Mouse (Mus musculus) hindbrain, embryonic 14.5 days (tissue): Measurements from ENCODE around the gene Evx1. TPM values are rescaled to one million over a fixed set of nuclear protein-coding genes. Genes with fewer than 3 reads are reported as not detected.

ENCODE experiments used
- ATAC-seq: fragments of 200-750 bp; cut with Nextera tagmentation; 2 replicates; pipeline ENCODE4 v1.8.0; 2017; ENCODE audit warnings: moderate number of reproducible peaks, mild to moderate bottlenecking, moderate TSS enrichment, moderate library complexity; ENCODE audit not compliant: low FRiP score
- DNase-seq: peaks from one replicate; pipeline ENCODE4 v3.0.0-alpha.2; 2015; ENCODE audit warnings: low spot score
- H3K27ac ChIP-seq: fragments of 300-500 bp; sonication (generic); 2 replicates; pipeline ENCODE4 v1.5.1; 2014; ENCODE audit warnings: mild to moderate bottlenecking, moderate library complexity
- H3K27me3 ChIP-seq: fragments of 300-500 bp; sonication (generic); 2 replicates; pipeline ENCODE4 v1.6.1; 2014; ENCODE audit warnings: mild to moderate bottlenecking, low read length, mixed read lengths; ENCODE audit not compliant: control insufficient read depth, insufficient read depth
- H3K36me3 ChIP-seq: fragments of 300-500 bp; sonication (generic); replicated peaks from 2 replicates; pipeline ENCODE4 v1.6.1; 2014; ENCODE audit not compliant: control insufficient read depth, insufficient read depth
- H3K4me1 ChIP-seq: fragments of 300-500 bp; sonication (generic); replicated peaks from 2 replicates; pipeline ENCODE4 v1.6.1; 2014; ENCODE audit warnings: antibody characterized with exemption, low read length, mixed read lengths; ENCODE audit not compliant: control insufficient read depth, insufficient read depth
- H3K4me2 ChIP-seq: fragments of 300-500 bp; sonication (generic); replicated peaks from 2 replicates; pipeline ENCODE4 v1.6.1; 2014; ENCODE audit warnings: mild to moderate bottlenecking, moderate library complexity
- H3K4me3 ChIP-seq: fragments of 300-500 bp; sonication (generic); replicated peaks from 2 replicates; pipeline ENCODE4 v1.5.1; 2014; ENCODE audit warnings: mild to moderate bottlenecking, low read length
- H3K9ac ChIP-seq: fragments of 300-500 bp; sonication (generic); 2 replicates; pipeline ENCODE4 v1.6.1; 2014
- H3K9me3 ChIP-seq: fragments of 300-500 bp; sonication (generic); 2 replicates; pipeline ENCODE4 v1.6.1; 2016; ENCODE audit warnings: low read length; ENCODE audit not compliant: control insufficient read depth
- WGBS: fragments of 180-500 bp; shearing (Covaris S2); extraction: QIAGEN DNeasy Blood & Tissue Kit; methylation state at CpG from one replicate; pipeline ENCODE4 v1.1.7; 2014; 5-methylcytosine and 5-hydroxymethylcytosine counted together
- polyA plus RNA-seq: library from polyadenylated mRNA; unstranded; fragments of >200 nt; fragmentation: Nextera tagmentation; extraction: Ambion mirVana; gene quantifications from 2 replicates; pipeline ENCODE4 v1.2.1, GENCODE M21; 2014

Evx1 gene
- polyA plus RNA-seq, result 3.4 and 4.1 TPM in 2 replicates

DNA sequence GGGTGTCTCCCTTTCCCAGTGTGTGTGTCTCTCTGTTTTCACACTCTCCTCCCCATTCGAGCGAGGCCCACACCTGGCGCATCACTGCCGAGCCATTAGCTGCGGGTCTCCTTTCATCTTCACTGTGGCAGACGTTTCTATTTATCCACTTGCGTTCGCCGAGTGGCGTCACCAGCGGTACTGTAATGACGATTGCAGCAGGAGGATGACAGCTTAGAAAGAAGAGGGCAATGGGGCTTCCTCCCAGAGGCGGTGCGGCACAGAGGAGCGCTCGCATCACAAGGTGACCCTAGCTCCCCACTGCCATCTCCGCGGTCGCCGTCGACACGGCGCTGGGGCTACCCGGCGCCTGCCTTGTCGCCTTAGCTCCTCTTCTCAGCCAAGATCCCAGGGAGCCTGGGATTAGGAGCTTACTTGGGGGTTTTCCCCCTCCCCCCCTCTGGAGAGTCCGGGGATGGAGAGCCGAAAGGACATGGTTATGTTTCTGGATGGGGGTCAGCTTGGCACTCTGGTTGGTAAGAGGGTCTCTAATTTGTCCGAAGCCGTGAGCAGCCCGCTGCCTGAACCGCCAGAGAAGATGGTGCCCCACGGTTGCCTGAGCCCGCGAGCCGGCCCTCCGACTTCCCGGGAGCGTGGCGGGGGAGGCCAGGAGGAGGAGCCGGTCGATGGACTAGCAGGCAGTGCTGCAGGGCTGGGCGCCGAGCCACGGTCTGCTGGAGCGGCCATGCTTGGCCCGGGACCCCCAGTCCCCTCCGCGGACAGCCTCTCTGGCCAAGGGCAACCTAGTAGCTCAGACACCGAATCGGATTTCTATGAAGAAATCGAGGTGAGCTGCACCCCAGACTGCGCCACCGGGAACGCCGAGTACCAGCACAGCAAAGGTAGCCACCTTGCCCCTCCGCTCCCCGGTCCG, at the start of gene Evx1:
Gene Evx1 (plus strand): TSS at position 108 of the 913 bp plus-strand sequence.
- DNase-seq (no peak), ATAC-seq (peak; percentile 15; the same call in 1 of the 2 replicates)
- Histone ChIP-seq H3K4me3 (peak within 1 kb of the TSS; percentile 25), H3K4me1 (0 out of 2 replicates have a peak, but pooled peaks cover 3% of the 10 kb centered on the region), H3K4me2 (peak within 1 kb of the TSS; percentile 31), H3K27ac (peak within 1 kb of the TSS; percentile 58), H3K9me3 (no peaks in the 10 kb centered on the region), H3K9ac (peak within 1 kb of the TSS; percentile 43; the same call in 1 of the 2 replicates), H3K36me3 (no peaks in the 10 kb centered on the region), H3K27me3 (peaks cover 95% of the 10 kb centered on the region)
- under 1% methylated on average over 57 of the region's 59 CpGs for WGBS

DNA sequence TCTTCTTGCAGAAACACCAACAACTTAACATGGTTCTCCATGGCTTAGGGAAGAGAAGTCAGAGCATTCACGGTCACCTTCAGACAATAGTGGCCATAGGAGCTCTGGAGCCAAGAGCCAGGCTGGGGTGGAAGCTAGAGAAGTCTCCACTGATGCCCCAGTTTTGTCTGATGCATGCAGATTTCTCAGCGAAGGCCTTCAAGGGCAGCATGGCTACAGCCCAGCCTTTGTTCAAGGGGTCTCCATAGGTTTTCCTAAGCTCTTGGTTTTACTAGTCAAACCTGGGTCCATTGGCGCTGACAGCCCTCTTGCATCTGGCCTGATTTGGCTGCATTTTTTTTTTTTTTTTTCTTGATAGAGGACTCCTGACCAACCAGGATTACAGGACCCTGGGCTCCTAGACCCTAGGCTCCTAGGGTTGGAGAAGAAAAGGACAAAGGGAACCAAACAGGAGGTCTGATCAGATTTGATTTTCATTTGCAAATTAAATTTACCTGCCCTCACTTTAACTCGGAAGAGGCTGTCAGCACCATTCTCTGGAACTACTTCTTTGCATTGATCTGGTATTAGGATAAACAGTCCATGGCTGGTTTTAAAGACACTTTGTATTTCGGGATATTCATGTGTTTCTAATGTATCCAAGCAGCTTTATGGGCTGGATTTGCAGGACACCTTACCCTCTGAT, 49.0 kb upstream of the Evx1 start:
- no peak for DNase-seq
- WGBS, result 2% methylated on average over 5 of the region's 5 CpGs
- peaks cover 92% of the 10 kb centered on the region for H3K27me3 ChIP-seq

DNA sequence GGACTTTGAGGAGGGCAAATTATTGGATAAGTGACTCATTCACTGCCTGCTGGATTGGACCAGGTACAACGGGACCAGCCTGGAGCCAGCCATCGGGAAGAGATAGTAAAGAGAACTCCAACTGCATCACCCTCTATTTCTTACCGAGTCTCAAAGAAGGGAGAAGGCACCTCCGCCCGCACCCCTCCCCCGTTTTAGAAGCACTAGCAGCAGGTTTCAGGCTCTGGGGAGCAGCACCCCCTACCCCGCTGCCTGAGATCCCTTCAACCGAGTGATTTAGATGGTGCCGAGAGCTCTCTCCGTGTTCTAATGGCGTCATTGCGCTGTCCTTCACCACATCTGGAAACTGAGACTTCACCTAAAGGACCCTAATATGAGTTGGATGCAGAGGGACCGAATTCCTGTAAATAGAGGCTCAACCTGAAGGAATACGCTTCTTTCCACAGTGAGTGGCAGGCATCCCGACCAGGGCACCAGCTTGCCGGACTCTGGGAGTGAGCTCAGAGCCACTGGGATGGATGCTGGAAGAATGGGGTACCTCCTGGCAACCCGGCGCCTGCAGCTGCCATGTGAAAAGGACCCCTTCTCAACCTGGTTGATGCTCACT, 47.9 kb upstream of the Evx1 start:
- Histone ChIP-seq H3K4me3 (no peak overlapping the region), H3K4me2 (no peak overlapping the region), H3K27me3 (peaks cover 96% of the 10 kb centered on the region), H3K9me3 (no peaks in the 10 kb centered on the region), H3K9ac (no peak overlapping the region), H3K27ac (no peak overlapping the region), H3K4me1 (no peaks in the 10 kb centered on the region), H3K36me3 (no peaks in the 10 kb centered on the region)
- DNase-seq (no peak), ATAC-seq (no peak)
- WGBS, result under 1% methylated on average over 18 of the region's 18 CpGs

More for the DNA sequence above, 49.0 kb upstream of the Evx1 start:
- no peak for ATAC-seq
- Histone ChIP-seq H3K4me1 (no peaks in the 10 kb centered on the region; the same call in 1 of the 2 replicates), H3K4me2 (no peak overlapping the region), H3K36me3 (no peaks in the 10 kb centered on the region), H3K9me3 (no peaks in the 10 kb centered on the region), H3K4me3 (no peak overlapping the region), H3K27ac (no peak overlapping the region), H3K9ac (no peak overlapping the region)

DNA sequence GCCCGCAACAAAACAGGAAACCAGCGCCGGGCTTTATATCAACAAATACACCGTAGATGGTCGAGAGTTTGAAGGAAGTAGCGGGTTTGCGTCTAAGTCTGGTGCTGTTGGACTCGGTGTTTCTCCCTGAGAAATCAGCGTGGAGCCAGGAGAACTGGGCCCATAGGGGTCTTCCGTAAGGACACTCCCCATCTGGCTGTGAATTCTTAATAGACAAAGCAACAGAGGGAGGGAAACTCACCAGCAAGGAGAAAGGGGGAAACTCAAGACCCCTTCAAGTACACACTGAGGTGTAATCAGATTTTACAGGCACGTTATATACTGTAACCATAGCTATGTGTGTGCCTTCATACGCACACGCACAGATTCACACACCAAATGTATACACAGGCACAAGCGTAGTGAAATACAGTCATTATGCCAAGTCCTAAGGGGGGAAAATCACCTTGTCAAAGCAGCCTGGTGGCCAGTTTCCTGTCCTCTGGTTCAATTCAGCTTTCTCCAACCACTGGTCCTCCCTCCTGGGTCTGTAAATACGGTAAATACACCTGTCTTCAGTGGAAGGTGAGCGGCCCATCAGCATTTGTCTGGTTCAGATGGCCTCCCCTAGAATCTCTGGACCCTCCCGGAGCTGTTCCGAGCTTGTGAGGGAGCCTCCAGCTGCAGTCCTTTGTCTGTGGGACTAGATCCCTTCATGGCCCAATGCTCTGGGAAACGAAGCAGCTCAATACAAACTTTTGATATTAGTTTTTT, 47.2 kb upstream of the Evx1 start:
- Histone ChIP-seq H3K36me3 (no peaks in the 10 kb centered on the region), H3K9me3 (no peaks in the 10 kb centered on the region), H3K4me1 (no peaks in the 10 kb centered on the region), H3K9ac (no peak overlapping the region), H3K4me2 (no peak overlapping the region), H3K27me3 (peaks cover 100% of the 10 kb centered on the region), H3K27ac (no peak overlapping the region), H3K4me3 (no peak overlapping the region)
- WGBS, result 0% methylated on average over 19 of the region's 19 CpGs
- no peak for DNase-seq
- ATAC-seq, result no peak

DNA sequence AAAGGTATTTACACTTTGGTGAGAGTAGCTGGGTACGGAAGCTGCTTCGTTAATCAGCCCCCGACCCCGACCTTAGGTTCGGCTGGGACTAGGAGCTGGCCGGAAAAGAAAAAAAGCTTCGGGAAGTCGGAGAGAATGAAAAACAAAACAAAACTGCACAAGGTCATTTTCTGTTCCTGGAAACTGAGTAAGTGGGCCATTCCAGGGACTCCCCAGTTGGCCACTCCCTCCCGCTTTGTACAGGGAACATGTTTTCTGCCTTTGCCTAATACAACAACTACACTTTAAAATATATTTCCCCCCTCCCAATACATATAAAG, 46.7 kb upstream of the Evx1 start:
- Histone ChIP-seq H3K9me3 (no peaks in the 10 kb centered on the region), H3K36me3 (no peaks in the 10 kb centered on the region), H3K9ac (no peak overlapping the region), H3K27ac (no peak overlapping the region), H3K4me3 (no peak overlapping the region), H3K4me1 (no peaks in the 10 kb centered on the region), H3K4me2 (no peak overlapping the region), H3K27me3 (peaks cover 100% of the 10 kb centered on the region)
- 2% methylated on average over 9 of the region's 9 CpGs for WGBS
- no peak for DNase-seq
- no peak for ATAC-seq

DNA sequence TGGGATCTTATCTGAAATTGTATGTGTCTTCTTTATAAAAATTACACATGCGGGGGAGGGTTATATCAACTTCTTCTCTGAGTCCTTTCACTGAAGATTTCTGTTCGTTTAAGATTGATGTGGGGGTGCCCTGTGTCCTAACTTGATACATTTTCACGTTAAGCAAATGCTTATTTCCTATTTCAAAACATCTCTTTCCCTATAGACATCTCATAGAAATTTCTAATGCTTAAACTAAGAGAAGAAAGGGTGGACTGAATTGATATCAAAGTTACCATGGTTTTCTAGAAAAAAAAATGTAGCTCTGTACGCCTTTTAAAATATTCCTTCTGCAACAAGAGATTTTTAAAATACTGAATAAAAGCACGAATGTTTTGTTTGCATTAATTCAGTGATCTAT, 46.1 kb upstream of the Evx1 start:
- H3K27ac ChIP-seq, result no peak overlapping the region
- no peaks in the 10 kb centered on the region for H3K36me3 ChIP-seq
- DNase-seq, result no peak
- H3K4me1 ChIP-seq, result no peaks in the 10 kb centered on the region
- peaks cover 99% of the 10 kb centered on the region for H3K27me3 ChIP-seq
- no peaks in the 10 kb centered on the region for H3K9me3 ChIP-seq
- H3K4me3 ChIP-seq, result no peak overlapping the region
- no peak overlapping the region for H3K4me2 ChIP-seq
- 16% methylated on average over 5 of the region's 5 CpGs for WGBS
- no peak overlapping the region for H3K9ac ChIP-seq
- no peak for ATAC-seq

DNA sequence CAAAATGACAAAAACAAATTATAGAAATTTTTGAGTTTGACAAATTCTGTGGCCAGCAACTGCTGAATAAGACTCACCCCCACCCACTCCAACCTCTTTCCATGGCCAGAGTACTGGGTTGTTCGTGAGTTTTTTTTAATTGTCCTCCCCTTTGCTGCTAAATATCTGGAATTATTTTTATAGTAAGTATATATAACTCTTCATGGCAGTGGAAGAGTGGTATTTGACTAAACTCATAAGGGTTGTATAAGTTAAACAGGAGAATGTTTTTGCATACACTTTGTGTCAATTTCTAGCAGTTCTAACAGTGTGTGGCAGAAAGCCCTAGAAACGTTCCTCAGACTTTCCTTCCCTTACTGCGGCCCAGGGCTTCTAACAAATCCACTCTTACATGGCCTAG, 45.6 kb upstream of the Evx1 start:
- peaks cover 99% of the 10 kb centered on the region for H3K27me3 ChIP-seq
- no peaks in the 10 kb centered on the region for H3K36me3 ChIP-seq
- H3K4me1 ChIP-seq, result no peaks in the 10 kb centered on the region
- no peak overlapping the region for H3K4me2 ChIP-seq
- H3K4me3 ChIP-seq, result no peak overlapping the region
- no peaks in the 10 kb centered on the region for H3K9me3 ChIP-seq
- DNase-seq (no peak), ATAC-seq (no peak)
- no peak overlapping the region for H3K27ac ChIP-seq
- no peak overlapping the region for H3K9ac ChIP-seq
- 10% methylated on average over 3 of the region's 3 CpGs for WGBS

DNA sequence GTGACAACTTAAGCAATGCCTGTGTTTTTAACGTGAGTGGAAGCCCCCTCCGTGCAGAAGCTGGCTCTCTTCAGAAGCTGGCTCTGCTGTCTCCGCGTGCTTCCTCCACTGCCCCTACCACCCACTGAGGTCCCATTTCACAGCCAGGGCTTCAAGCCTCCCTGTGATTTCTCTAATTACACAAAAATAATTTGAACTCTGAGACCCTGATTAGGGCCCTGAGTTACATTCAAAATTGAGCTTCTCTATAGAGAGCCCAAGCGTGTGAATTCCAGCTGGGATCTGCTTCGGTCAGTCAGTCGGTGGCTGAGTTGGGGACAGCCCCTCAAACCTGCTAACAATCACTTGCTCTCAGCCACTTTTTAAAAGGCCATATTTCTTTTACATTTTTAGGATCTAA, 45.0 kb upstream of the Evx1 start:
- ATAC-seq, result no peak
- no peaks in the 10 kb centered on the region for H3K9me3 ChIP-seq
- H3K27me3 ChIP-seq, result peaks cover 99% of the 10 kb centered on the region
- H3K27ac ChIP-seq, result no peak overlapping the region
- DNase-seq, result no peak
- no peak overlapping the region for H3K4me3 ChIP-seq
- no peak overlapping the region for H3K4me2 ChIP-seq
- no peak overlapping the region for H3K9ac ChIP-seq
- no peaks in the 10 kb centered on the region for H3K36me3 ChIP-seq
- no peaks in the 10 kb centered on the region for H3K4me1 ChIP-seq
- WGBS, result 1% methylated on average over 7 of the region's 7 CpGs

DNA sequence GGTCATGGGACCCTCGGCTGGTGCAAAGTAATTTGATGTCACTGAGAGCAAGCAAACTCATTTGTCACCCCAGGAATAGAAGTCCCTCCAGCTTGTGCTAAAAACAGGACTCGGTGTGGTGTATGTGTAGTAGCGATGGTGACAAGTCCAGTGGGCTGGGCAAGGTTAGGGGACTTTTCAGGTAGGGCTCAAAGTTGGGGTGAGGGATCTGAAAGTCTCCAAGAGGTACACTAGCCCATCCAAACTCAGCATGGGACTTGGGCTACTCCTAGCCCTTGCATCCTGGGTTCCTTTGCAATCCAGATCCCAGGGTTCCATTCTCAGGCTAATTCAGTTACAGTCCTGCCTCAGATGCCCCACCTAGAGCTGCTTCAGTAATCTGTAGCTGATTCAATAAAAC, 44.5 kb upstream of the Evx1 start:
- Histone ChIP-seq H3K9me3 (no peaks in the 10 kb centered on the region), H3K27me3 (peaks cover 99% of the 10 kb centered on the region), H3K4me3 (no peak overlapping the region), H3K9ac (no peak overlapping the region), H3K36me3 (no peaks in the 10 kb centered on the region), H3K27ac (no peak overlapping the region), H3K4me2 (no peak overlapping the region), H3K4me1 (no peaks in the 10 kb centered on the region)
- ATAC-seq (no peak), DNase-seq (no peak)
- 2% methylated on average over 3 of the region's 3 CpGs for WGBS
